Mouse (Mus musculus): ENCODE results near the gene Pa2g4. TPM values are rescaled to one million over a fixed set of nuclear protein-coding genes. Genes with fewer than 3 reads are reported as not detected.
A peak's percentile ranks its signal among the peaks of the same experiment; 100 is the strongest.

Gene Pa2g4
- polyA plus RNA-seq, 1 experiment from 2014 or later: 196 TPM

DNA sequence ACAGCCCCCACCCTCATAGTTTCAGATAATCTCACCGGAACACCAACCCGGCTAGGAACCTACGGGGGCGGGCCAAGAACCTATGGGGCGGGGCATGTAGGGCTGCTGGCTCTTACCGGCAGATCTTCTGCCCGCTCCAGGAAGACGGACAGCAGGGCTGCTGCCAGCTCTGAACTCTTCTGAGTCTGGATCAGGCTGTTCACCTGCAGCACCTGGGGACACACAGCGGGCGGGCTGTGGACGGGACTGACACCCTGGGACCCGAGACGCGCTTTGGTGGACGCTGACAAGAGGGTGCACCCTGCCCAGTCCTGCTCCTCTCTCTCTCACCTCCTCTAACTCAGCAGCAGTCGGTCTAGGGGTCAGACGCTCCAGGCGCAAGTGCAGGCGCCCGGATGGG lies 49.8 kb downstream of the Pa2g4 start:
- Histone ChIP-seq H3K9ac (ENCODE audit: low read depth, low read length) (peak overlapping the region; percentile 44; the same call in 1 of the 2 replicates), H3K27me3 (replicated peaks; ENCODE audit: control insufficient read depth, insufficient read depth, low read length) (no peaks in the 10 kb centered on the region), H3K4me2 (ENCODE audit: low read depth, low read length) (peak overlapping the region; percentile 34), H3K27ac (ENCODE audit: low read length) (no peak overlapping the region), H3K36me3 (ENCODE audit: control insufficient read depth, insufficient read depth, low read length) (peaks cover 12% of the 10 kb centered on the region), H3K9me3 (ENCODE audit: control insufficient read depth, low read length) (no peaks in the 10 kb centered on the region), H3K4me1 (ENCODE audit: control insufficient read depth, insufficient read depth, low read length) (no peaks in the 10 kb centered on the region), H3K4me3 (ENCODE audit: low read length) (no peak overlapping the region; the same call in 1 of the 2 replicates)
- WGBS: 39% methylated on average over 20 of the region's 20 CpGs
- ATAC-seq: peak; percentile 57

DNA sequence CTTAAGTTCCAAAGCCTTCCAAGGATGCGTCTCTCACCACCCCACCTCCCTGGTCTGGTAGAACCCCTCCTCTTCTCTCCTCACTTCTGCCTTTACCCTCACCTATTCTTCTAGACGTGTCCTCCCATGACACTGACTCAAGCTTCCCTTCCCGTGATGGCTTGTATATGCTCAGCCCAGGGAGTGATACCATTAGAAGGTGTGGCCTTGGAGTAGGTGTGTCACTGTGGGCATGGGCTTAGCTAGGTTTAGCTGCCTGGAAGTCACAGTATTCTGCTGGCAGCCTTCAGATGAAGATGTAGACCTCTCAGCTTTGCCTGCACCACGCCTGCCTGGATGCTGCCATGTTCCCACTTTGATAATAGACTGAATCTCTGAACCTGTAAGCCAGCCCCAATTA lies 50.7 kb downstream of the Pa2g4 start:
- 82% methylated on average over 4 of the region's 4 CpGs for WGBS
- H3K9me3 ChIP-seq (ENCODE audit: control insufficient read depth, low read length): no peaks in the 10 kb centered on the region
- peaks cover 10% of the 10 kb centered on the region; the same call in 1 of the 2 replicates for H3K36me3 ChIP-seq (ENCODE audit: control insufficient read depth, insufficient read depth, low read length)
- no peak overlapping the region for H3K27ac ChIP-seq (ENCODE audit: low read length)
- ATAC-seq: no peak
- no peaks in the 10 kb centered on the region; the same call in 1 of the 2 replicates for H3K4me1 ChIP-seq (ENCODE audit: control insufficient read depth, insufficient read depth, low read length)
- H3K9ac ChIP-seq (ENCODE audit: low read depth, low read length): no peak overlapping the region
- H3K27me3 ChIP-seq (replicated peaks; ENCODE audit: control insufficient read depth, insufficient read depth, low read length): no peaks in the 10 kb centered on the region
- H3K4me2 ChIP-seq (ENCODE audit: low read depth, low read length): no peak overlapping the region
- no peak overlapping the region for H3K4me3 ChIP-seq (ENCODE audit: low read length)

DNA sequence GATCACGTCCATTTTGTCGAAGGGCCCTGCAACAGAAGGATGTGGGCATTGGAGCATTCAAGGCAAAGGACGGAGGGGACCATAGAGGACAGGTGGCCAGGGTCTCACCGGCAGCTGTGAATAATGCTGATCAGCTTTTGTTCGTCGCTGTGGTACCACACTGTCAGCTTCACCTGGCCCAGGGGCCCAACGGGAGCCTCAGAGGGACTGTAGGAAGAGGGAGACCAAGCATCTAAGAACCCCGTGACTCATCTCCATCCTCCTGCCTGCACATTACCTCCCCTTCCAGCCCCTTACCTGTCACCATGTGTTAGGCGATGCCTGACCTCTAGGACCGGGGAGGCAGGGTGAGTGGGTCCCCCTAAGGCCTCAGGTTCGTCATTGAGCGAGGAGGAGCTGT lies 54.0 kb downstream of the Pa2g4 start:
- H3K36me3 ChIP-seq (ENCODE audit: control insufficient read depth, insufficient read depth, low read length): peaks cover 7% of the 10 kb centered on the region; the same call in 1 of the 2 replicates
- H3K4me2 ChIP-seq (ENCODE audit: low read depth, low read length): no peak overlapping the region
- no peak overlapping the region for H3K4me3 ChIP-seq (ENCODE audit: low read length)
- peaks cover under 1% of the 10 kb centered on the region; the same call in 1 of the 2 replicates for H3K4me1 ChIP-seq (ENCODE audit: control insufficient read depth, insufficient read depth, low read length)
- ATAC-seq: no peak
- WGBS: 87% methylated on average over 12 of the region's 12 CpGs
- no peak overlapping the region for H3K27ac ChIP-seq (ENCODE audit: low read length)
- no peaks in the 10 kb centered on the region for H3K27me3 ChIP-seq (replicated peaks; ENCODE audit: control insufficient read depth, insufficient read depth, low read length)
- no peak overlapping the region for H3K9ac ChIP-seq (ENCODE audit: low read depth, low read length)
- H3K9me3 ChIP-seq (ENCODE audit: control insufficient read depth, low read length): no peaks in the 10 kb centered on the region

DNA sequence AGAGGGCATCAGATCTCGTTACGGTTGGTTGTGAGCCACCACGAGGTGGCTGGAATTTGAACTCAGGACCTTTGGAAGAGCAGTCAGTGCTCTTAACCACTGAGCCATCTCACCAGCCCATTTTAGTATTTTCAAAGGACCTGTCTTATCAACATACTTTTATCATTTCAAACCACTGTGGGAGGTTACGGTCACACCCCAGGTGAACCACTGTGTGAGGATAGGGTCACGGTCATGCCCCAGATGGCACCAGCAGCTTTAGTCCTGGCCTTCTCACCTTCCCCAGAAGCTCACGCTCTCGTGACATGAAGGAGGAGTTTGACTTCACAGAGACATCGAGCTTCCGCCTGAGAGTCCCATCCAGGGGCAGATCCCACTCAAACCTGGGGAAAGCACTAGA lies 54.6 kb downstream of the Pa2g4 start:
- H3K9ac ChIP-seq (ENCODE audit: low read depth, low read length): no peak overlapping the region
- peaks cover 7% of the 10 kb centered on the region; the same call in 1 of the 2 replicates for H3K36me3 ChIP-seq (ENCODE audit: control insufficient read depth, insufficient read depth, low read length)
- no peaks in the 10 kb centered on the region for H3K27me3 ChIP-seq (replicated peaks; ENCODE audit: control insufficient read depth, insufficient read depth, low read length)
- ATAC-seq: no peak
- H3K9me3 ChIP-seq (ENCODE audit: control insufficient read depth, low read length): no peaks in the 10 kb centered on the region
- no peak overlapping the region for H3K4me3 ChIP-seq (ENCODE audit: low read length)
- no peak overlapping the region for H3K4me2 ChIP-seq (ENCODE audit: low read depth, low read length)
- WGBS: 90% methylated on average over 9 of the region's 9 CpGs
- peaks cover 4% of the 10 kb centered on the region; the same call in 1 of the 2 replicates for H3K4me1 ChIP-seq (ENCODE audit: control insufficient read depth, insufficient read depth, low read length)
- H3K27ac ChIP-seq (ENCODE audit: low read length): no peak overlapping the region

DNA sequence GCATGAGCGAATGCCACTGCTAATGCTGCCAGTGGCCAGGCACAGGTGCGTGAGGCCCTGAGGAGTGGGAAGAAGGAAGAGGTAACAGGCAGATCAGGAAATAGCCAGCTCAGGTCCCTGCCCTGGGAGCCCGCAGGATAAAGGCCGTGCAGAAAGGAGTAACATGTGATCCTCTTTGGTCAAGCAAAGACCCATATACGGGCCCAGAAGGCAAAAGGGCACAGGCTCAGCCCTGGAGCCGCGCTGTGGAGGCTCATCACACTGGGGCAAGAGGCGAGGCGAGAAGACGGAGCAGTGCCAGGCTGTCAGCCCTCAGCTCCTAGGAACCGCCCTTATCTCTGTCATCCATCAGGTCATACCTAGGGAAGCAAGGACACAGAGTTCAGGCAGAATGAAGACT lies 55.5 kb downstream of the Pa2g4 start:
- 84% methylated on average over 11 of the region's 11 CpGs for WGBS
- no peaks in the 10 kb centered on the region for H3K9me3 ChIP-seq (ENCODE audit: control insufficient read depth, low read length)
- peaks cover 4% of the 10 kb centered on the region; the same call in 1 of the 2 replicates for H3K4me1 ChIP-seq (ENCODE audit: control insufficient read depth, insufficient read depth, low read length)
- H3K9ac ChIP-seq (ENCODE audit: low read depth, low read length): no peak overlapping the region
- H3K36me3 ChIP-seq (ENCODE audit: control insufficient read depth, insufficient read depth, low read length): peaks cover 5% of the 10 kb centered on the region; the same call in 1 of the 2 replicates
- no peak overlapping the region; the same call in 1 of the 2 replicates for H3K27ac ChIP-seq (ENCODE audit: low read length)
- H3K4me3 ChIP-seq (ENCODE audit: low read length): no peak overlapping the region
- no peak overlapping the region for H3K4me2 ChIP-seq (ENCODE audit: low read depth, low read length)
- no peak for ATAC-seq
- H3K27me3 ChIP-seq (replicated peaks; ENCODE audit: control insufficient read depth, insufficient read depth, low read length): no peaks in the 10 kb centered on the region

DNA sequence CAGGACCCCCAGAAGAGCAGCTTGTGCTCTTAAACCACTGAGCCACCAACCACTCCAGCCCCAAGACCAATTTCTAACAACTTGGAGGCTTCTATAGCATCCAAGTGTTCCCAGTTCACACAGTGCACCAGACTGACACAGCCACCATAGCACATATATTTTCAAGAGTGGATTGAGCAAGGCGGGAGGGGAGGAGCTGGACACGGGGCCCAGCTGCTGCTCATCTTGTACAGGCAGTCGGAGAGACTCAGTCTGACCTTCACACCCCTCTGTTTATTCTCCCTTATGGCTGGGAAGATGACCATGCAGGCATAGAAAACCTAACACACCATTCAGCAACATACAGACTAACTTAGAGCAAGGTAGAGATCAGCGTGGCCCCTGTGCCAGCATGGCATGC lies 56.0 kb downstream of the Pa2g4 start:
- no peak overlapping the region; the same call in 1 of the 2 replicates for H3K27ac ChIP-seq (ENCODE audit: low read length)
- H3K36me3 ChIP-seq (ENCODE audit: control insufficient read depth, insufficient read depth, low read length): peaks cover 5% of the 10 kb centered on the region; the same call in 1 of the 2 replicates
- peaks cover 9% of the 10 kb centered on the region; the same call in 1 of the 2 replicates for H3K4me1 ChIP-seq (ENCODE audit: control insufficient read depth, insufficient read depth, low read length)
- no peak for ATAC-seq
- no peaks in the 10 kb centered on the region for H3K27me3 ChIP-seq (replicated peaks; ENCODE audit: control insufficient read depth, insufficient read depth, low read length)
- WGBS: 68% methylated on average over 4 of the region's 4 CpGs
- no peaks in the 10 kb centered on the region for H3K9me3 ChIP-seq (ENCODE audit: control insufficient read depth, low read length)
- H3K4me2 ChIP-seq (ENCODE audit: low read depth, low read length): no peak overlapping the region
- no peak overlapping the region for H3K4me3 ChIP-seq (ENCODE audit: low read length)
- H3K9ac ChIP-seq (ENCODE audit: low read depth, low read length): no peak overlapping the region

DNA sequence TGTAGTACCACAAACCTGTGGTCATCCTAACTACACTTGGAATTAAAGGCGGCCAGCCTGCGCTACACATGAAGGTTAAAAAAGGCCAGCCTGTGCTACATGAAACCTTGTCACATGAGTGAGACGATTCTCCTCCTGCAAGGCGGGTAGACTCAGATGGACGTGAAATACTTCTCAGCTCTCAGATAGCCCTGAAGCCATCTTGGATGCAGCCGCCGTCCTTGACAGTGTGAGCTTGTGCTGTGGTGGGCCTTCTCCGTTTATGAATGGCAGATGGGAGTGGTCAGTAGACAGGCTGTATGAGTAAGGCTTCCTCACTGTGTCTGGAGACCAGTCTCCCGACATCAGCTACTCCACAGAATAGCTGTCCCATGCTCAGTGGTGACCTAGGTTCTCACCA lies 56.6 kb downstream of the Pa2g4 start:
- Histone ChIP-seq H3K4me3 (ENCODE audit: low read length) (no peak overlapping the region), H3K9ac (ENCODE audit: low read depth, low read length) (no peak overlapping the region), H3K27me3 (replicated peaks; ENCODE audit: control insufficient read depth, insufficient read depth, low read length) (no peaks in the 10 kb centered on the region), H3K4me1 (ENCODE audit: control insufficient read depth, insufficient read depth, low read length) (peaks cover 13% of the 10 kb centered on the region; the same call in 1 of the 2 replicates), H3K4me2 (ENCODE audit: low read depth, low read length) (no peak overlapping the region), H3K36me3 (ENCODE audit: control insufficient read depth, insufficient read depth, low read length) (peaks cover 5% of the 10 kb centered on the region; the same call in 1 of the 2 replicates), H3K27ac (ENCODE audit: low read length) (no peak overlapping the region), H3K9me3 (ENCODE audit: control insufficient read depth, low read length) (no peaks in the 10 kb centered on the region)
- no peak for ATAC-seq
- WGBS: 85% methylated on average over 9 of the region's 9 CpGs

DNA sequence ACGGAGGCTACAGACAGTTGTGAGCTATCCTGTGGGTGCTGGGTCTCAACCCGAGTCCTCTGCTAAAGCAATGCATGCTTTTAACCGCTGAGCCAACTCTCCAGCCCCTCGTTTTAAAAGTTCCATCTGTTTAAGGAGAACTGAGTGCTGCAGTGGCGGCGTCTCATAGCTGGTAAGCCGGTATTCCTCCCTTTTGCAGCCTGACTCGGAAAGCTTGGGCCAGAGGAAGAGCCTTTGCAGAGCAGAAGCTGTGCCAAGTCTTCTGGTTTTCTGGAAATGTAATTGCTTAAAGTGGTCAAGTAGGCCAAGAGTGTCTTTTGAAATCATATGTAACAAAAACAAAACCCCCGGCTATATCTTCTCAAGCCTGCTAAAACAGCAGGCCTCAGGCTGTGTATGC lies 57.5 kb downstream of the Pa2g4 start:
- Histone ChIP-seq H3K9ac (ENCODE audit: low read depth, low read length) (no peak overlapping the region), H3K27ac (ENCODE audit: low read length) (no peak overlapping the region), H3K27me3 (replicated peaks; ENCODE audit: control insufficient read depth, insufficient read depth, low read length) (no peaks in the 10 kb centered on the region), H3K9me3 (ENCODE audit: control insufficient read depth, low read length) (no peaks in the 10 kb centered on the region), H3K4me3 (ENCODE audit: low read length) (no peak overlapping the region), H3K4me1 (ENCODE audit: control insufficient read depth, insufficient read depth, low read length) (peaks cover 13% of the 10 kb centered on the region; the same call in 1 of the 2 replicates), H3K4me2 (ENCODE audit: low read depth, low read length) (no peak overlapping the region), H3K36me3 (ENCODE audit: control insufficient read depth, insufficient read depth, low read length) (peaks cover 5% of the 10 kb centered on the region; the same call in 1 of the 2 replicates)
- ATAC-seq: no peak
- 67% methylated on average over 9 of the region's 9 CpGs for WGBS
